Mouse (Mus musculus) activated CD4-positive, CD25-positive, alpha-beta regulatory T cell, adult 4 months (primary cell): ENCODE measurements around the gene Sult2b1. TPM values are rescaled to one million over a fixed set of nuclear protein-coding genes. Genes with fewer than 3 reads are reported as not detected.
A peak's percentile ranks its signal among the peaks of the same experiment; 100 is the strongest.

ENCODE experiments used
- ATAC-seq: one replicate; pipeline ENCODE4 v1.8.0; 2017
- polyA plus RNA-seq, 2 experiments: library from polyadenylated mRNA; unstranded; fragments of 100-300 nt; shearing (Covaris generic); gene quantifications; one replicate each; pipeline ENCODE4 v1.2.1; 2017

Gene Sult2b1
- polyA plus RNA-seq, 2 experiments from 2014 or later, result 2.5 to 6.6 TPM

GRCm38 (mm10) chr7:45710477-45711191 is 73.8 kb downstream of the Sult2b1 start:
- no peak for ATAC-seq

- ATAC-seq, result no peak
Measured at GRCm38 (mm10) chr7:45709677-45710355, 74.7 kb downstream of the Sult2b1 start.

GRCm38 (mm10) chr7:45709036-45709435 is 75.4 kb downstream of the Sult2b1 start:
- no peak for ATAC-seq

GRCm38 (mm10) chr7:45708221-45708761 is 76.2 kb downstream of the Sult2b1 start:
- no peak for ATAC-seq

- ATAC-seq, result peak; percentile 23
Measured at GRCm38 (mm10) chr7:45707375-45707967, 77.0 kb downstream of the Sult2b1 start.

GRCm38 (mm10) chr7:45706721-45707241 is 77.7 kb downstream of the Sult2b1 start:
- no peak for ATAC-seq

- no peak for ATAC-seq
Measured at GRCm38 (mm10) chr7:45705873-45706281, 78.6 kb downstream of the Sult2b1 start.

- no peak for ATAC-seq
Measured at GRCm38 (mm10) chr7:45705443-45705864, 79.0 kb downstream of the Sult2b1 start.

- ATAC-seq, result peak; percentile 79
Measured at GRCm38 (mm10) chr7:45704730-45705442, 79.6 kb downstream of the Sult2b1 start, which contains the start of gene Dbp. Dbp (plus strand) TSS chr7:45705088.

GRCm38 (mm10) chr7:45704046-45704559 is 80.4 kb downstream of the Sult2b1 start:
- ATAC-seq, result no peak

GRCm38 (mm10) chr7:45703521-45704033 is 80.9 kb downstream of the Sult2b1 start:
- no peak for ATAC-seq

- ATAC-seq, result no peak
Measured at GRCm38 (mm10) chr7:45702809-45703520, 81.5 kb downstream of the Sult2b1 start.

GRCm38 (mm10) chr7:45702316-45702715 is 82.2 kb downstream of the Sult2b1 start:
- ATAC-seq, result no peak

- no peak for ATAC-seq
Measured at GRCm38 (mm10) chr7:45701607-45702006, 82.9 kb downstream of the Sult2b1 start.

GRCm38 (mm10) chr7:45701072-45701471 is 83.4 kb downstream of the Sult2b1 start:
- no peak for ATAC-seq

- ATAC-seq, result no peak
Measured at GRCm38 (mm10) chr7:45700301-45701015, 84.0 kb downstream of the Sult2b1 start.

- no peak for ATAC-seq
Measured at GRCm38 (mm10) chr7:45699523-45700141, 84.8 kb downstream of the Sult2b1 start, which contains the start of gene Car11. Car11 (plus strand) TSS chr7:45699843.

- no peak for ATAC-seq
Measured at GRCm38 (mm10) chr7:45697894-45698293, 86.6 kb downstream of the Sult2b1 start.

- no peak for ATAC-seq
Measured at GRCm38 (mm10) chr7:45695098-45695497, 89.4 kb downstream of the Sult2b1 start.
